Mouse (Mus musculus): Measurements from ENCODE around the gene Dock10.

DNA sequence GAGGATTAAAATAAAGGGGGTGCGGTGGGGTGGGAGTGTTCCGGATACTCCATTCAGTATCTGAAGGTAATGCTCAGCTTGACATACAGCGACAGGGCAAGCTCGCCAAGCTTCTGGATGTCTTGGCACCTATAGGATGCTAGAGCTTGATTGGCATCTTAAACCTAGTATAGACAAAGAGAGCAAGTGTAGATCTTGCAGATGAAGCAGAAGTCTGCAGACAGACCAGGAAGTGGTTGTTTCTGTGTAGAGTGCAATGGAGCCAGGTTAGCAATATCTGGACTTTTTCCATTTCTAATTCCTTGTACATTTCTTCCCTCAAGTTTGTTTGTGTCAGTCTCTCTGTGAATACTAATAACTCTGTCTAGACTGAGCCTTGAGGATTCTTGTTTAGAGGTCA, 122.5 kb downstream of the Dock10 start:
- TF ChIP-seq GATA1 (IDR thresholded peaks at IDR 0.05; ENCODE audit: borderline replicate concordance, low read length) (no peak), FLI1 (IDR thresholded peaks at IDR 0.05; ENCODE audit: low read length) (no peak)
